Mouse (Mus musculus) MEL (cell line): ENCODE measurements at regions not wholly inside any gene's neighbourhood (a gene's known extent, or its start where the extent isn't known, plus 50 kb on each side); places are given as distances from the start of the nearest gene placed in this dataset.

Experiments used
- DNase-seq: peaks from one replicate; pipeline ENCODE4 v3.0.0; 2011; ENCODE audit warnings: low read depth, low spot score
- H3K27ac ChIP-seq: 2 replicates; pipeline ENCODE4 v1.5.1; 2012; ENCODE audit warnings: low read depth, mild to moderate bottlenecking, control low read depth, low read length, moderate library complexity; ENCODE audit not compliant: control insufficient read depth
- H3K27me3 ChIP-seq, 2 experiments: fragments of 150-350 bp in 1 of 2; sonication (generic) in 1 of 2; 2 replicates each; pipeline ENCODE4 v1.6.1; 2012; ENCODE audit warnings: low read length in 2 of 2, mild to moderate bottlenecking in 2 of 2, improper control_type of control experiment in 1 of 2, moderate library complexity in 1 of 2; ENCODE audit not compliant: insufficient read depth in 2 of 2, control insufficient read depth in 1 of 2
- H3K36me3 ChIP-seq, 2 experiments: 2 replicates each; pipeline ENCODE4 v1.6.1; 2012 to 2014; ENCODE audit warnings: low read length in 2 of 2, improper control_type of control experiment in 1 of 2, inconsistent platforms in 1 of 2, mild to moderate bottlenecking in 1 of 2; ENCODE audit not compliant: insufficient read depth in 2 of 2, control insufficient read depth in 1 of 2
- H3K4me1 ChIP-seq, 2 experiments: fragments of 150-350 bp in 1 of 2; sonication (generic) in 1 of 2; 2 replicates each; pipeline ENCODE4 v1.6.1; 2012; ENCODE audit warnings: low read length in 2 of 2, improper control_type of control experiment in 1 of 2, mild to moderate bottlenecking in 1 of 2; ENCODE audit not compliant: insufficient read depth in 2 of 2, control insufficient read depth in 1 of 2
- H3K4me3 ChIP-seq, 2 experiments: fragments of 150-350 bp in 1 of 2; sonication (generic) in 1 of 2; 2 replicates each; pipeline ENCODE4 v1.5.1; 2012; ENCODE audit warnings: low read depth in 2 of 2, low read length in 2 of 2, mild to moderate bottlenecking in 2 of 2, moderate library complexity in 2 of 2, control low read depth in 1 of 2, improper control_type of control experiment in 1 of 2; ENCODE audit not compliant: control insufficient read depth in 1 of 2, insufficient read depth in 1 of 2
- H3K79me2 ChIP-seq: 2 replicates; pipeline ENCODE4 v1.6.1; 2012; ENCODE audit warnings: mild to moderate bottlenecking, low read length, moderate library complexity; ENCODE audit not compliant: control insufficient read depth, poor library complexity, insufficient read depth
- H3K9ac ChIP-seq: 2 replicates; pipeline ENCODE4 v1.6.1; 2012; ENCODE audit warnings: low read depth, mild to moderate bottlenecking, control low read depth, low read length, moderate library complexity; ENCODE audit not compliant: control insufficient read depth, poor library complexity, severe bottlenecking
- H3K9me3 ChIP-seq: fragments of 150-350 bp; sonication (generic); replicated peaks from 2 replicates; pipeline ENCODE4 v1.6.1; 2012; ENCODE audit warnings: mild to moderate bottlenecking, low read length, improper control_type of control experiment, moderate library complexity; ENCODE audit not compliant: insufficient read depth
- BHLHE40 ChIP-seq: IDR thresholded peaks from 2 replicates; pipeline ENCODE4 v1.6.1; 2012; ENCODE audit warnings: low read depth, mild to moderate bottlenecking, inconsistent platforms, low read length, improper control_type of control experiment, borderline replicate concordance
- CHD2 ChIP-seq: IDR thresholded peaks from 2 replicates; pipeline ENCODE4 v1.6.1; 2011; ENCODE audit warnings: low read length, improper control_type of control experiment
- ETS1 ChIP-seq: IDR thresholded peaks from 2 replicates; pipeline ENCODE4 v1.6.1; 2012; ENCODE audit warnings: low read depth, mild to moderate bottlenecking, inconsistent platforms, low read length, improper control_type of control experiment, moderate library complexity
- GATA1 ChIP-seq: IDR thresholded peaks from 2 replicates; pipeline ENCODE4 v1.6.1; 2011; ENCODE audit warnings: low read depth, low read length, improper control_type of control experiment
- MAX ChIP-seq: IDR thresholded peaks from 2 replicates; pipeline ENCODE4 v1.6.1; 2011; ENCODE audit warnings: low read length, improper control_type of control experiment
- MAZ ChIP-seq: IDR thresholded peaks from 2 replicates; pipeline ENCODE4 v1.6.1; 2012; ENCODE audit warnings: low read depth, mild to moderate bottlenecking, inconsistent platforms, low read length, improper control_type of control experiment
- MYB ChIP-seq: IDR thresholded peaks from 2 replicates; pipeline ENCODE4 v1.6.1; 2011; ENCODE audit warnings: mild to moderate bottlenecking, low read depth, low read length, improper control_type of control experiment
- POLR2A ChIP-seq, 2 experiments: IDR thresholded peaks; 2 replicates each; pipeline ENCODE4 v1.6.1; 2011 to 2012; ENCODE audit warnings: low read length in 2 of 2, mild to moderate bottlenecking in 2 of 2, control low read depth in 1 of 2, improper control_type of control experiment in 1 of 2, low read depth in 1 of 2, moderate library complexity in 1 of 2; ENCODE audit not compliant: control insufficient read depth in 1 of 2, insufficient read depth in 1 of 2, poor library complexity in 1 of 2
- ZC3H11A ChIP-seq: IDR thresholded peaks from 2 replicates; pipeline ENCODE4 v1.6.1; 2012; ENCODE audit warnings: low read depth, mild to moderate bottlenecking, inconsistent platforms, low read length, improper control_type of control experiment

GRCm38 (mm10) chr4:99601463-99601862, 54.6 kb upstream of the Foxd3 start:
- Histone ChIP-seq H3K9me3 (no peaks in the 10 kb centered on the region), H3K4me1 (no peaks in the 10 kb centered on the region), H3K4me3 (peak overlapping the region; percentile 56 to 77), H3K9ac (peak overlapping the region; percentile 72; the same call in 1 of the 2 replicates), H3K79me2 (no peaks in the 10 kb centered on the region), H3K36me3 (no peaks in the 10 kb centered on the region), H3K27ac (no peak overlapping the region; the same call in 1 of the 2 replicates), H3K27me3 (no peaks in the 10 kb centered on the region)
- TF ChIP-seq MYB (no peak), ZC3H11A (no peak), POLR2A (IDR thresholded peaks at IDR 0.05; ENCODE audit: control insufficient read depth in 1 of 2, insufficient read depth in 1 of 2, low read depth in 1 of 2, low read length in 2 of 2, poor library complexity in 1 of 2) (no peak), CHD2 (no peak), MAZ (no peak), GATA1 (no peak), MAX (no peak), BHLHE40 (no peak), ETS1 (no peak)
- DNase-seq = peak; percentile 35
